Mouse (Mus musculus): ENCODE data around the gene Psg26.
"Not testable (repeated sequence)": the region's sequence is repeated elsewhere in the genome, so short reads cannot be mapped to it uniquely, and the experiment has no call there.

Psg26 gene

DNA sequence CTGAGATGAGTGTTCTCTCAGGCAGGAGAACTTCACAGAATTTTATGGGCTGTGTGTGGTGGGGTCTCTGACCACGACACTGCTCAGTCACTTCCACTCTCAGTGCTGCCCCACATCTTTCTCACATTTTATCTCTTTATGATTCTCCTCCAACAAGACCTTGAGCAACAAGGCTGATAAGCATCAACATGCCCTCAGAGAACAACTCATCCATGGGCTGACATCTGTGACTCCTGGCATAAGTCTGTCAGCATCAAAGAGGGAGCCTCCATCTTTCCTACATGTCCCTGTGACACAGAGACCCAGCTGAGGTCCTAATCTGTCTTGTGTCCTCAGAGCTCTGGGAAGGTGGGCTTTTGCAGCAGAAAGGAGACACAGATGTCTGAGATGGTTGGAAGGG is at the start of gene Psg26:
Gene Psg26, minus strand, starts transcription at position 101 of the 400 bp plus-strand sequence.
- DNase-seq (ENCODE audit: low read depth, low spot score), result no peak

- DNase-seq (ENCODE audit: low read depth, low spot score), result no peak
Observed at GRCm38 (mm10) chr7:18533420-18533819, 49.4 kb upstream of the Psg26 start.

DNA sequence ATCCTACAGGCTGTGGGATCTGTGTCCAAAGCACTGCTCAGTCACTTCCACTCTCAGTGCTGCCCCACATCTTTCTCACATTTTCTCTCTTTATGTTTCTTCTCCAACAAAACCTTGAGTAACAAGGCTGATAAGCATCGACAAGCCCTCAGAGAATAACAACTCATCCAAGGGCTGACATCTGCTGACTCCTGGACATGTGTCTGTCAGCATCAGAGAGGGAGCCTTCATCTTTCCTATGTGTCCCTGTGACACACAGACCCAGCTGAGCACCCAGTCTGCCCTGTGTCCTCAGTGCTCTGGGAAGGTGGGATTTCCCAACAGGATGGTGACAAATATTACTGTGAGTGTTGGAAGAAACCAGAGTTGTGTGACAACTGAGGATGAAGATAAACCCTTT is 48.2 kb upstream of the Psg26 start, which contains the start of gene Psg25:
Gene Psg25, minus strand, starts transcription at position 101 of the 400 bp plus-strand sequence.
- no peak for DNase-seq (ENCODE audit: low read depth, low spot score)

DNA sequence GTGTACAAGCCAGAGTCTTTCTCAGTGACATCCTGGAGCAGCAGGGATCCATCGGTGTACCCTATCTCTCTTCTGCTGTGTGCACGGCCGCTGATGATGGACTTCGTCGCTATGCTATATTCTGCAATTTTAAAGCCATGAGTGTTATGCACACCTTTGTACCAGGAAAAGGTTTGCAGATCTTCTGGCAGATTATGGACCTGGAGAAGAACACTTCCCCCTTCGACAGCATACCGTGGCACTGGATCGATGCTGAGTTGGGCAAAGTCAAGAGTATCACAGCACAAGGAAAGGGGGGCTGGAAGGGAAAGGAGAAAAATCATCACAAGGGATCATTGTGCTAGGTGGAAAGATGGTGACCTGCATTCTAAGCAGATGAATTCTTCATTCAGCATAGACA is 40.7 kb upstream of the Psg26 start:
- no peak for DNase-seq (ENCODE audit: low read depth, low spot score)

DNA sequence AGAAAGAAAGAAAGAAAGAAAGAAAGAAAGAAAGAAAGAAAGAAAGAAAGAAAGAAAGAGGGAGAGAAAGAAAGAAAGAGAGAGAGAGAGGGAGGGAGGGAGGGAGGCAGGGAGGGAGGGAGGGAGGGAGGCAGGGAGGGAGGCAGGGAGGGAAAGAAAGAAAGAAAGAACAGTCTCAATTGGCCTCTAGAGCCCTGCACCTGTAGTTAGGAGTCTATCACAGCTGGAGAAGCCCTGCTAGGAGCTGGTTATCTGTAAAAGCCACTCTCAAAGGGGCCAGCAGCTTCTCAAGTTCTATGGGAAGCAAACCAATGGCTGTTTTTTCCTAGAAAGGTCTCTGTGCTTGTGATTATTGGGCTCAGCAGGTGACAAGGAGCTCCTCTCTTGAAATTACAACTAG is 28.9 kb upstream of the Psg26 start:
- DNase-seq (ENCODE audit: low read depth, low spot score), result not testable (repeated sequence)

DNA sequence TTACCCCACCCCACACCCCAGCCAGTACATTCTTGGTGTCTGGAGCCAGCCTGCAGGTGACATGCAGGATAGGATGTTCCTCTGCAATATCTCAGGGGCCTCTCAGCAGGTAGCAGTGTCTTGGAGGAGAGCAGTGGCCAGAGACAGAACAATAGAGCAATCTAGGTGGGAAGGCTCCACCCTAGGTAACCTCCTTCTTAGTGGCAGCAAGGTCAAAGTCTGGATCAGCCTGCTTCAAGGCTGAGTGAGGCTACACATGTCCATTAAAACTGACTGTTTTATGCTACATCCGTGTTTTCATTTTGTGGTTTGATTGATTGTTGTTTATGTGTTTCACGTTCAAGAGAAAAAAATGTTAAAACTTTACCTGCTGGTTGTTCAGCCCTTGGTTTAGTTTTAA is 28.4 kb upstream of the Psg26 start:
- DNase-seq (ENCODE audit: low read depth, low spot score), result not testable (repeated sequence)

DNA sequence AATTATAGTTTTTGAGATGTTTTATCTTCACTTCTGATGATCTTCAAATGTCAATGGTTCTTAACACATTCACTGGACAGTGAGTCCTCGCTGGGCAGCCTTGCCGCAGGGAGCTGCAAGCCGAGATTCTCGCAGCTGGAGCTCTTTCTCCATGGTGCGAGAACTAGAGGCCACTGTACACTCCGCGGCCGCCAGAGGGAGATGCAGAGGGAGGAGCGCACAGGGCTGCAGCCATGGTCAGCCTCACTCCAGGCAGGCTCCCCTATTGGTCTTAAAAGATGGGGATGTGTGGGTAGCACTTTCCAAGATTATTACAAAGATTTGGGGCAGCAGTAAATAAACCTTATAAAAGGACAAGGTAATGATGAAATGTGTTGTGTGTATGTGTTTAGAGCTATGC is 27.5 kb upstream of the Psg26 start:
- peak; percentile 1 for DNase-seq (ENCODE audit: low read depth, low spot score)

GRCm38 (mm10) chr7:18431941-18432340 is 52.0 kb downstream of the Psg26 start, which contains the start of gene Psg28:
Psg28 (minus strand) TSS chr7:18432041.
- not testable (repeated sequence) for DNase-seq (ENCODE audit: low read depth, low spot score)
